ENCODE assay signal across 7 mouse cellular contexts in genomic region chr17:23585721-23586491, GRCm38 (mm10). TPM values are rescaled to one million over a fixed set of nuclear protein-coding genes. Genes with fewer than 3 reads are reported as not detected.
DNase-seq lines count a peak whose midpoint lies in the region; ATAC-seq and TF ChIP-seq lines count a peak whose summit lies in the region.

No protein-coding gene starts in this region.

- peak overlapping the region; percentile 52 for H3K9ac ChIP-seq in intestine, postnatal 0 days (ENCODE audit: low read depth, low read length)
- H3K9ac ChIP-seq in stomach, embryonic 15.5 days = peak overlapping the region; percentile 66

- no peak for TF ChIP-seq CTCF in intestine, postnatal 0 days (IDR thresholded peaks at IDR 0.05; ENCODE audit: low read depth)

- no peaks in the 10 kb centered on the region for H3K4me1 ChIP-seq in intestine, postnatal 0 days (replicated peaks; ENCODE audit: control insufficient read depth, insufficient read depth, low read length)
- peaks cover 32% of the 10 kb centered on the region for H3K4me1 ChIP-seq in midbrain, embryonic 10.5 days
- H3K4me1 ChIP-seq in stomach, embryonic 15.5 days = peaks cover 17% of the 10 kb centered on the region

- H3K9me3 ChIP-seq in intestine, postnatal 0 days (ENCODE audit: control insufficient read depth) = no peaks in the 10 kb centered on the region
- H3K9me3 ChIP-seq in midbrain, embryonic 10.5 days (replicated peaks) = no peaks in the 10 kb centered on the region
- no peaks in the 10 kb centered on the region for H3K9me3 ChIP-seq in stomach, embryonic 15.5 days

- H3K27me3 ChIP-seq in intestine, postnatal 0 days (replicated peaks; ENCODE audit: control insufficient read depth, insufficient read depth, low read length) = no peaks in the 10 kb centered on the region
- no peaks in the 10 kb centered on the region for H3K27me3 ChIP-seq in midbrain, embryonic 10.5 days (ENCODE audit: low read depth, poor library complexity, severe bottlenecking)
- H3K27me3 ChIP-seq in stomach, embryonic 15.5 days (replicated peaks) = no peaks in the 10 kb centered on the region

- ATAC-seq in intestine, postnatal 0 days = peak; percentile 72
- ATAC-seq in stomach, embryonic 15.5 days (ENCODE audit: insufficient read depth, low FRiP score, low read depth) = peak; percentile 80

- H3K36me3 ChIP-seq in intestine, postnatal 0 days (ENCODE audit: control insufficient read depth, insufficient read depth) = peaks cover 2% of the 10 kb centered on the region; the same call in 1 of the 2 replicates
- H3K36me3 ChIP-seq in midbrain, embryonic 10.5 days = peaks cover 33% of the 10 kb centered on the region
- peaks cover 3% of the 10 kb centered on the region; the same call in 1 of the 2 replicates for H3K36me3 ChIP-seq in stomach, embryonic 15.5 days

- DNase-seq in adrenal gland, postnatal 14 days = peak; percentile 82
- DNase-seq in cerebellum, postnatal 36 days = peak; percentile 66 to 78
- DNase-seq in gastrocnemius, postnatal 14 days = peak; percentile 34
- peak; percentile 74 to 82 for DNase-seq in left cerebral cortex, postnatal 25 days (ENCODE audit: low spot score in 2 of 2)
- DNase-seq in midbrain, embryonic 10.5 days (ENCODE audit: low spot score) = peak; percentile 73

- under 1% methylated on average over 22 of the region's 22 CpGs for WGBS in intestine, postnatal 0 days
- WGBS in midbrain, embryonic 10.5 days = under 1% methylated on average over 22 of the region's 22 CpGs
- WGBS in stomach, embryonic 15.5 days = under 1% methylated on average over 22 of the region's 22 CpGs

- intact Hi-C loops in gastrocnemius, postnatal 14 days (cut with DNase I; ENCODE audit: low total_unique reads) = no loop called here
- intact Hi-C loops in left cerebral cortex, postnatal 25 days (cut with DNase I) = no loop called here

- H3K4me2 ChIP-seq in intestine, postnatal 0 days (replicated peaks; ENCODE audit: low read depth) = peak overlapping the region; percentile 84
- H3K4me2 ChIP-seq in stomach, embryonic 15.5 days = peak overlapping the region; percentile 88

- H3K27ac ChIP-seq in intestine, postnatal 0 days (ENCODE audit: low read depth, low read length) = no peak overlapping the region
- H3K27ac ChIP-seq in midbrain, embryonic 10.5 days (replicated peaks) = peak overlapping the region; percentile 88
- no peak overlapping the region; the same call in 1 of the 2 replicates for H3K27ac ChIP-seq in stomach, embryonic 15.5 days

- H3K4me3 ChIP-seq in intestine, postnatal 0 days (ENCODE audit: low read depth, low read length) = peak overlapping the region; percentile 68
- peak overlapping the region; percentile 83 for H3K4me3 ChIP-seq in midbrain, embryonic 10.5 days
- peak overlapping the region; percentile 69 for H3K4me3 ChIP-seq in stomach, embryonic 15.5 days (replicated peaks)

RNA-seq across cellular contexts. Expression of gene Zfp13, which starts 13.4 kb away (rescaled TPM):
- total RNA-seq in adrenal gland, postnatal 14 days (2021) = 8.5 and 14.6 TPM in 2 replicates
- 1 to 10 TPM; 4.9 TPM for total RNA-seq in gastrocnemius, postnatal 14 days (2021)
- 3.1 and 3.4 TPM in 2 replicates for polyA plus RNA-seq in intestine, postnatal 0 days (2015; fragmentation: Nextera tagmentation; extraction: Ambion mirVana)
- total RNA-seq in left cerebral cortex, postnatal 25 days (2021) = 10 to 100 TPM; 23.7 to 25.3 TPM
- polyA plus RNA-seq in midbrain, embryonic 10.5 days (2016; fragmentation: Nextera tagmentation; extraction: Ambion mirVana) = 19.8 and 25.7 TPM in 2 replicates
- 10.3 and 12.7 TPM in 2 replicates for polyA plus RNA-seq in stomach, embryonic 15.5 days (2015; fragmentation: Nextera tagmentation; extraction: Ambion mirVana)

RNA-seq across cellular contexts. Expression of gene Zscan10, which starts 14.8 kb away (rescaled TPM):
- not detected in 2 replicates for total RNA-seq in adrenal gland, postnatal 14 days (2021)
- not detected for total RNA-seq in gastrocnemius, postnatal 14 days (2021)
- polyA plus RNA-seq in intestine, postnatal 0 days (2015; fragmentation: Nextera tagmentation; extraction: Ambion mirVana) = not detected in 2 replicates
- total RNA-seq in left cerebral cortex, postnatal 25 days (2021) = not detected
- polyA plus RNA-seq in midbrain, embryonic 10.5 days (2016; fragmentation: Nextera tagmentation; extraction: Ambion mirVana) = 0.12 and 0.19 TPM in 2 replicates
- polyA plus RNA-seq in stomach, embryonic 15.5 days (2015; fragmentation: Nextera tagmentation; extraction: Ambion mirVana) = 0.12 and 0.18 TPM in 2 replicates

RNA-seq across cellular contexts. Expression of gene Zfp213, which starts 21.9 kb away (rescaled TPM):
- total RNA-seq in adrenal gland, postnatal 14 days (2021) = 9.2 and 9.9 TPM in 2 replicates
- 1 to 10 TPM; 2.2 to 2.6 TPM for total RNA-seq in gastrocnemius, postnatal 14 days (2021)
- 8.1 and 8.2 TPM in 2 replicates for polyA plus RNA-seq in intestine, postnatal 0 days (2015; fragmentation: Nextera tagmentation; extraction: Ambion mirVana)
- 1 to 10 TPM; 6.5 to 7.0 TPM for total RNA-seq in left cerebral cortex, postnatal 25 days (2021)
- polyA plus RNA-seq in midbrain, embryonic 10.5 days (2016; fragmentation: Nextera tagmentation; extraction: Ambion mirVana) = 27.5 and 28.7 TPM in 2 replicates
- 16.1 and 18.8 TPM in 2 replicates for polyA plus RNA-seq in stomach, embryonic 15.5 days (2015; fragmentation: Nextera tagmentation; extraction: Ambion mirVana)

RNA-seq across cellular contexts. Expression of gene Mmp25, which starts 59.2 kb away (rescaled TPM):
- total RNA-seq in adrenal gland, postnatal 14 days (2021) = 0.37 and 0.53 TPM in 2 replicates
- under 1 TPM; 0.20 to 0.27 TPM for total RNA-seq in gastrocnemius, postnatal 14 days (2021)
- 0.13 and 0.16 TPM in 2 replicates for polyA plus RNA-seq in intestine, postnatal 0 days (2015; fragmentation: Nextera tagmentation; extraction: Ambion mirVana)
- total RNA-seq in left cerebral cortex, postnatal 25 days (2021) = under 1 TPM; 0.32 to 0.34 TPM
- polyA plus RNA-seq in midbrain, embryonic 10.5 days (2016; fragmentation: Nextera tagmentation; extraction: Ambion mirVana) = 0.89 and 1.1 TPM in 2 replicates
- polyA plus RNA-seq in stomach, embryonic 15.5 days (2015; fragmentation: Nextera tagmentation; extraction: Ambion mirVana) = 0.66 and 0.78 TPM in 2 replicates
